Mouse (Mus musculus) hindbrain, postnatal 0 days (tissue): ENCODE data around the gene Aspn. TPM values are rescaled to one million over a fixed set of nuclear protein-coding genes. Genes with fewer than 3 reads are reported as not detected.

Experiments
- ATAC-seq: fragments of 200-750 bp; cut with Nextera tagmentation; 2 replicates; pipeline ENCODE4 v1.8.0; 2017; ENCODE audit warnings: mild to moderate bottlenecking, moderate TSS enrichment, moderate library complexity
- DNase-seq: peaks from one replicate; pipeline ENCODE4 v3.0.0-alpha.2; 2015; ENCODE audit warnings: low spot score
- H3K27ac ChIP-seq: fragments of 300-500 bp; sonication (generic); 2 replicates; pipeline ENCODE4 v1.5.1; 2014; ENCODE audit warnings: mild to moderate bottlenecking
- H3K27me3 ChIP-seq: fragments of 300-500 bp; sonication (generic); 2 replicates; pipeline ENCODE4 v1.6.1; 2014; ENCODE audit warnings: low read length, mixed read lengths; ENCODE audit not compliant: insufficient read depth
- H3K36me3 ChIP-seq: fragments of 300-500 bp; sonication (generic); 2 replicates; pipeline ENCODE4 v1.6.1; 2014; ENCODE audit warnings: low read length, mixed read lengths; ENCODE audit not compliant: insufficient read depth
- H3K4me1 ChIP-seq: fragments of 300-500 bp; sonication (generic); 2 replicates; pipeline ENCODE4 v1.6.1; 2014; ENCODE audit warnings: antibody characterized with exemption, low read length, mixed read lengths; ENCODE audit not compliant: insufficient read depth
- H3K4me2 ChIP-seq: fragments of 300-500 bp; sonication (generic); 2 replicates; pipeline ENCODE4 v1.6.1; 2014; ENCODE audit warnings: low read depth, mild to moderate bottlenecking, low read length, moderate library complexity, mixed read lengths
- H3K4me3 ChIP-seq: fragments of 300-500 bp; sonication (generic); 2 replicates; pipeline ENCODE4 v1.5.1; 2014; ENCODE audit warnings: low read length
- H3K9ac ChIP-seq: fragments of 300-500 bp; sonication (generic); replicated peaks from 2 replicates; pipeline ENCODE4 v1.6.1; 2014; ENCODE audit warnings: mild to moderate bottlenecking, low read length, moderate library complexity, mixed read lengths
- H3K9me3 ChIP-seq: fragments of 300-500 bp; sonication (generic); 2 replicates; pipeline ENCODE4 v1.6.1; 2016; ENCODE audit warnings: low read length, mixed read lengths
- CTCF ChIP-seq: IDR thresholded peaks from 2 replicates; pipeline ENCODE4 v1.5.1; 2016; ENCODE audit warnings: antibody characterized with exemption, control low read depth, low read depth
- WGBS: fragments of 180-500 bp; shearing (Covaris S2); extraction: QIAGEN DNeasy Blood & Tissue Kit; methylation state at CpG from one replicate; pipeline ENCODE4 v1.1.7; 2014; 5-methylcytosine and 5-hydroxymethylcytosine counted together
- polyA plus RNA-seq: library from polyadenylated mRNA; unstranded; fragments of >200 nt; fragmentation: Nextera tagmentation; extraction: Ambion mirVana; gene quantifications from 2 replicates; pipeline ENCODE4 v1.2.1, GENCODE M21; 2015
- total RNA-seq: library from RNA; depleted of rRNA; stranded (reverse); fragments of >200 nt; gene quantifications from 2 replicates; pipeline ENCODE4 v1.2.3, GENCODE M21; 2014; rRNA removed

Aspn gene
- total RNA-seq, result 0.21 and 0.40 TPM in 2 replicates
- 0.93 and 1.0 TPM in 2 replicates for polyA plus RNA-seq

GRCm38 (mm10) chr13:49544279-49544678, at the start of gene Aspn:
Aspn (plus strand) TSS chr13:49544443.
- Histone ChIP-seq H3K36me3 (no peaks in the 10 kb centered on the region), H3K27ac (no peak within 1 kb of the TSS), H3K4me2 (no peak within 1 kb of the TSS), H3K27me3 (no peaks in the 10 kb centered on the region), H3K9me3 (no peaks in the 10 kb centered on the region), H3K9ac (no peak within 1 kb of the TSS), H3K4me3 (no peak within 1 kb of the TSS), H3K4me1 (no peaks in the 10 kb centered on the region)
- DNase-seq (no peak), ATAC-seq (no peak)
- no peak for TF ChIP-seq CTCF
- WGBS, result 69% methylated on average over 3 of the region's 3 CpGs

- Histone ChIP-seq H3K27me3 (no peaks in the 10 kb centered on the region), H3K36me3 (no peaks in the 10 kb centered on the region), H3K4me1 (no peaks in the 10 kb centered on the region), H3K9me3 (no peaks in the 10 kb centered on the region), H3K9ac (no peak within 1 kb of the TSS), H3K4me2 (peak within 1 kb of the TSS; percentile 34), H3K27ac (no peak within 1 kb of the TSS), H3K4me3 (peak within 1 kb of the TSS; percentile 7; the same call in 1 of the 2 replicates)
- WGBS, result 34% methylated on average over 4 of the region's 4 CpGs
- peak; percentile 4 for DNase-seq
- no peak for ATAC-seq
- TF ChIP-seq CTCF, result no peak
These were observed 39.7 kb upstream of the Aspn start, which contains the start of gene Ecm2 for GRCm38 (mm10) chr13:49504510-49504909. Ecm2 (plus strand) TSS chr13:49504810.

- no peak overlapping the region for H3K27ac ChIP-seq
- no peaks in the 10 kb centered on the region for H3K27me3 ChIP-seq
- no peaks in the 10 kb centered on the region for H3K9me3 ChIP-seq
- no peak overlapping the region for H3K9ac ChIP-seq
- H3K4me2 ChIP-seq, result no peak overlapping the region
- H3K36me3 ChIP-seq, result no peaks in the 10 kb centered on the region
- no peak overlapping the region for H3K4me3 ChIP-seq
- WGBS, result 81% methylated on average over 4 of the region's 4 CpGs
- ATAC-seq, result no peak
- no peak for TF ChIP-seq CTCF
- no peaks in the 10 kb centered on the region for H3K4me1 ChIP-seq
- DNase-seq, result no peak
These were observed 38.5 kb upstream of the Aspn start for GRCm38 (mm10) chr13:49505776-49506175.

GRCm38 (mm10) chr13:49507176-49507575, 37.1 kb upstream of the Aspn start:
- ATAC-seq, result no peak

GRCm38 (mm10) chr13:49518761-49519160, 25.5 kb upstream of the Aspn start:
- no peaks in the 10 kb centered on the region for H3K9me3 ChIP-seq
- H3K4me3 ChIP-seq, result no peak overlapping the region
- no peaks in the 10 kb centered on the region for H3K36me3 ChIP-seq
- DNase-seq, result no peak
- no peaks in the 10 kb centered on the region for H3K4me1 ChIP-seq
- TF ChIP-seq CTCF, result no peak
- no peak for ATAC-seq
- WGBS, result 34% methylated on average over 2 of the region's 2 CpGs
- no peak overlapping the region for H3K4me2 ChIP-seq
- no peak overlapping the region for H3K27ac ChIP-seq
- H3K9ac ChIP-seq, result no peak overlapping the region
- no peaks in the 10 kb centered on the region for H3K27me3 ChIP-seq

More at GRCm38 (mm10) chr13:49507176-49507575, 37.1 kb upstream of the Aspn start:
- H3K27ac ChIP-seq, result no peak overlapping the region
- H3K4me2 ChIP-seq, result no peak overlapping the region
- 81% methylated on average over 3 of the region's 3 CpGs for WGBS
- H3K9me3 ChIP-seq, result no peaks in the 10 kb centered on the region
- no peak overlapping the region for H3K9ac ChIP-seq
- no peak overlapping the region for H3K4me3 ChIP-seq
- H3K27me3 ChIP-seq, result no peaks in the 10 kb centered on the region
- no peak for DNase-seq
- H3K4me1 ChIP-seq, result no peaks in the 10 kb centered on the region
- TF ChIP-seq CTCF, result no peak
- no peaks in the 10 kb centered on the region for H3K36me3 ChIP-seq

GRCm38 (mm10) chr13:49526235-49526634, 18.0 kb upstream of the Aspn start:
- Histone ChIP-seq H3K9me3 (no peaks in the 10 kb centered on the region), H3K4me1 (no peaks in the 10 kb centered on the region), H3K9ac (no peak overlapping the region), H3K36me3 (no peaks in the 10 kb centered on the region), H3K27ac (no peak overlapping the region), H3K27me3 (no peaks in the 10 kb centered on the region), H3K4me2 (no peak overlapping the region), H3K4me3 (no peak overlapping the region)
- ATAC-seq (no peak), DNase-seq (no peak)
- TF ChIP-seq CTCF, result no peak
- WGBS, result 91% methylated on average over 2 of the region's 2 CpGs

- DNase-seq, result no peak
- Histone ChIP-seq H3K4me1 (no peaks in the 10 kb centered on the region), H3K36me3 (no peaks in the 10 kb centered on the region), H3K27me3 (no peaks in the 10 kb centered on the region), H3K9ac (no peak overlapping the region), H3K27ac (no peak overlapping the region), H3K9me3 (no peaks in the 10 kb centered on the region), H3K4me3 (no peak overlapping the region), H3K4me2 (no peak overlapping the region)
- WGBS, result 97% methylated on average over 4 of the region's 4 CpGs
- no peak for ATAC-seq
- TF ChIP-seq CTCF, result no peak
These were observed 13.6 kb upstream of the Aspn start for GRCm38 (mm10) chr13:49530636-49531035.
